Mouse (Mus musculus): ENCODE measurements around the gene Jun. TPM values are rescaled to one million over a fixed set of nuclear protein-coding genes. Genes with fewer than 3 reads are reported as not detected.

Gene Jun
- polyA plus RNA-seq, 1 experiment, result 4.1 TPM

DNA sequence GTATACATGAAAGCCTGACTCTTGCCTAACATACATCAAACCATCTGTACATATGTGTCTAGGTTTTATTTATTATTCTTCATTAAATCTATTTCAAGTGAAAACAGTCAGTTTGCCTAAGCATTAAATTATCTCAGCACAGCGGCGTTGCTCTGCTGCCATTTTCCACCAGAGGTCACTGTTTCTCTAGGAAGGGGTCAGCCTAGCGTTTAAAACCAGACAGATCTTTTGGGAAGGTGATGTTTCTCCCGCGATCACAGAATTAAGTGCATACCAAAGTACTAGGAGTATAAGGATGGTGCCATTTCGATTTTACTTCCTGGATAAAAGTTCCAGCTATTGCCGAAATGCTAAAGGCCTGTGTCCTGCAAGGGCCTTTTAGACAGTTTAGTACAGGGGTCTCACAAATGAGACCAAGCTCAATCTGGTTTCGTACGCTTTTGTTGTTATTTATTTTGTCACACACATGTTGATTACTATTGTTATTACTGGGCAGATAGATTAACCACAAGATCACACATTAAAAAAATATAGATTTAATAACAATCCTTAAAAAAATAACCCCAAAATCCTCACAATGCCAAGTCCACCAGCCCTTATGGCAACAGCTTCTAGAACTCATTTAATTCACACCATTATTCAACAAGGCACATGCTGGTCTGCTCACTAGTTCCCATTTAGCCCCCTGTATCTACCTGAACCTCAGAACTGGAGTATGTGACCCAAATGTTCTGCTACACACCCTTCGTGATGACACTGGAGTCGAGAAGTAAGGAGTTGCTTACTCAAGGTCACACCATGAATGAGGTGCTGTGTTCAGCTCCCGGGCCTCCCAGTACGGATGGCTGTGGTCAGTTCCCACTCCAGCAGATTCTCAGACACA lies 43.6 kb downstream of the Jun start:
- TF ChIP-seq CTCF (IDR thresholded peaks at IDR 0.05; ENCODE audit: control insufficient read depth, insufficient read depth, insufficient replicate concordance, low read depth, low read length) (peak; percentile 43; the same call in 1 of the 2 replicates), POLR2A (IDR thresholded peaks at IDR 0.05; ENCODE audit: control insufficient read depth, low read depth, low read length) (no peak)
- no peak overlapping the region for H3K27ac ChIP-seq (ENCODE audit: control insufficient read depth, insufficient read depth, low read depth, low read length)
- H3K4me3 ChIP-seq (ENCODE audit: control insufficient read depth, low read depth, low read length), result no peak overlapping the region
- no peaks in the 10 kb centered on the region for H3K4me1 ChIP-seq (ENCODE audit: control insufficient read depth, insufficient read depth, low read length)
- no peaks in the 10 kb centered on the region for H3K36me3 ChIP-seq (ENCODE audit: control insufficient read depth, insufficient read depth, low read length)
- H3K27me3 ChIP-seq (ENCODE audit: control insufficient read depth, insufficient read depth, low read length), result no peaks in the 10 kb centered on the region

DNA sequence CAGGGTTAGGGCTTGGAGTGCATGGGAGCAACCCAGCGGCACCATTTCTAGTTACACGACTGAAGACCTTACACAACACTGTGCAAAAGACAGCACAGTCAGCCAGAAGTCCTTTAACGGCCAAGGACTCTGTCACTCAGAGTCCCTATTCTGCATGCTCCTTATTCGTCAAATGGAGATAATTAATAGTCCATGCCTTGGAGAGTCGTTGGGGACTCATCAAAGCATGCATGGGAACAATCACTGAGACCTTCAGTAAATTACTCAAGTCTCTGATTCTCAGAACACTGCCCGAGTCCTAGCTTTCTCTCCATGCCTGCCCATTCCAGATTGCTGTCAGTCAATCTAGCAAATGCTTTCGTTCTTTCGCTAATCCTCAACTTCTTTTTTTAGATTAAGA lies 44.3 kb downstream of the Jun start:
- no peak for TF ChIP-seq CTCF (IDR thresholded peaks at IDR 0.05; ENCODE audit: control insufficient read depth, insufficient read depth, insufficient replicate concordance, low read depth, low read length)
- no peak for TF ChIP-seq POLR2A (IDR thresholded peaks at IDR 0.05; ENCODE audit: control insufficient read depth, low read depth, low read length)
- no peaks in the 10 kb centered on the region for H3K36me3 ChIP-seq (ENCODE audit: control insufficient read depth, insufficient read depth, low read length)

GRCm38 (mm10) chr4:95005251-95005830 lies 46.7 kb downstream of the Jun start:
- no peaks in the 10 kb centered on the region for H3K4me1 ChIP-seq (ENCODE audit: control insufficient read depth, insufficient read depth, low read length)
- no peak for TF ChIP-seq POLR2A (IDR thresholded peaks at IDR 0.05; ENCODE audit: control insufficient read depth, low read depth, low read length)
- TF ChIP-seq CTCF (IDR thresholded peaks at IDR 0.05; ENCODE audit: control insufficient read depth, insufficient read depth, insufficient replicate concordance, low read depth, low read length), result no peak
- H3K4me3 ChIP-seq (ENCODE audit: control insufficient read depth, low read depth, low read length), result no peak overlapping the region
- H3K27me3 ChIP-seq (ENCODE audit: control insufficient read depth, insufficient read depth, low read length), result no peaks in the 10 kb centered on the region
- no peaks in the 10 kb centered on the region for H3K36me3 ChIP-seq (ENCODE audit: control insufficient read depth, insufficient read depth, low read length)
- no peak overlapping the region for H3K27ac ChIP-seq (ENCODE audit: control insufficient read depth, insufficient read depth, low read depth, low read length)

More for the DNA sequence above, 44.3 kb downstream of the Jun start:
- Histone ChIP-seq H3K27ac (ENCODE audit: control insufficient read depth, insufficient read depth, low read depth, low read length) (no peak overlapping the region), H3K4me3 (ENCODE audit: control insufficient read depth, low read depth, low read length) (no peak overlapping the region), H3K4me1 (ENCODE audit: control insufficient read depth, insufficient read depth, low read length) (no peaks in the 10 kb centered on the region), H3K27me3 (ENCODE audit: control insufficient read depth, insufficient read depth, low read length) (no peaks in the 10 kb centered on the region)

DNA sequence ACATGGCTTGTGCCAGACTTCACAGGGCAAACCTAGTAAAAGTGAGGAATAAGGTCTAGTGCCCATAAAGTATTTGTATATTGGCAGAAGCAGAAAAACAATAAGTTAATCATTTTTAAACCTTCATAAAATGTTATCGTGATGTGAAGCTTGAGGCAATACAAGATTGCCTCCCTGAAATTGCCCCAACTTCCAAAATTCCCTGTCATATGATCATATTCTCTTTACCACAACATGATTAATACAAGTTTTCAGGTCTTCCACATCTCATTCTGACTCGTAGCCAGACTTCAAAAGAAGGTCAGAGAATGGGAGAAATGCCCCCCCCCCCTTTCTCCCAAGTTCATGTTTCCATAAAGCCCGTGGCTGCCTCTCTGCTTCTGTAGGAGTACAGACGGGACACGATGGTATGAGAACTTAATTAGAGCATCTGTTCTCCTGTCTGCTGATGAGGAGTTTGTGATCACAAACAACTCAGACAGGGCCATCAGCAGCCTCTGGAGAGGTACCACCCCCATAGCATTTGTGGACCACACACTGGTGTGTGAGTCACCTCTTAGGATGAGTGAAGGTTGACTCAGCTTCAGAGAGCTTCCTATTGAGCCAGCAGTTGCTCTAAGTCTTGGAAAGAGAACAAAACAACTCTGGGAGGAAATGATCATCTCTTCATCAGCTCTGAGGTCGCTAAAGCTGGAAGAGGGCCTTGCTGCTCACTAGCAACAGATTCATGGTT lies 50.8 kb downstream of the Jun start:
- TF ChIP-seq CTCF (IDR thresholded peaks at IDR 0.05; ENCODE audit: control insufficient read depth, insufficient read depth, insufficient replicate concordance, low read depth, low read length) (no peak), POLR2A (IDR thresholded peaks at IDR 0.05; ENCODE audit: control insufficient read depth, low read depth, low read length) (no peak)
- Histone ChIP-seq H3K4me3 (ENCODE audit: control insufficient read depth, low read depth, low read length) (no peak overlapping the region), H3K27ac (ENCODE audit: control insufficient read depth, insufficient read depth, low read depth, low read length) (no peak overlapping the region), H3K27me3 (ENCODE audit: control insufficient read depth, insufficient read depth, low read length) (no peaks in the 10 kb centered on the region), H3K36me3 (ENCODE audit: control insufficient read depth, insufficient read depth, low read length) (no peaks in the 10 kb centered on the region), H3K4me1 (ENCODE audit: control insufficient read depth, insufficient read depth, low read length) (no peaks in the 10 kb centered on the region)

DNA sequence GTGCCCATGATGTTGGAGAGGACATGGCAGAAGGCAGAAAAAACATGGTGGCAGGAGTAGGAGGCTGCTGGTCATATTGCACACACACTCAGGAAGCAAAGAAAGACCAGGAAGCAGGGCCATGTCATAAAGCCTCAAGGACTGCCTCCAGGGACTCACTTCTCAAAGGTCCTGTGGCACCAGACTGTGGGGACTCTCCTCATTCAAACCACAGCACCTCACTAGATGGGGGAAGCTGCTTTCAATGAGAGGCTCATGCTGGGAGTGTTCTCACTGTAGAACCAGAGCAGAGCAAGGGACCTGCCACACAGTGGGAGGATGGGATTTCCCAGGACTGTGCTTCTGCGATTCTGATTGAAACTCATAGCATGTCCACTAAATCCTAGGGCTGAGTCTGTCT lies 51.9 kb downstream of the Jun start:
- no peak overlapping the region for H3K4me3 ChIP-seq (ENCODE audit: control insufficient read depth, low read depth, low read length)
- no peaks in the 10 kb centered on the region for H3K4me1 ChIP-seq (ENCODE audit: control insufficient read depth, insufficient read depth, low read length)
- H3K27ac ChIP-seq (ENCODE audit: control insufficient read depth, insufficient read depth, low read depth, low read length), result no peak overlapping the region
- no peaks in the 10 kb centered on the region for H3K27me3 ChIP-seq (ENCODE audit: control insufficient read depth, insufficient read depth, low read length)
- H3K36me3 ChIP-seq (ENCODE audit: control insufficient read depth, insufficient read depth, low read length), result no peaks in the 10 kb centered on the region
- TF ChIP-seq POLR2A (IDR thresholded peaks at IDR 0.05; ENCODE audit: control insufficient read depth, low read depth, low read length) (no peak), CTCF (IDR thresholded peaks at IDR 0.05; ENCODE audit: control insufficient read depth, insufficient read depth, insufficient replicate concordance, low read depth, low read length) (no peak)

DNA sequence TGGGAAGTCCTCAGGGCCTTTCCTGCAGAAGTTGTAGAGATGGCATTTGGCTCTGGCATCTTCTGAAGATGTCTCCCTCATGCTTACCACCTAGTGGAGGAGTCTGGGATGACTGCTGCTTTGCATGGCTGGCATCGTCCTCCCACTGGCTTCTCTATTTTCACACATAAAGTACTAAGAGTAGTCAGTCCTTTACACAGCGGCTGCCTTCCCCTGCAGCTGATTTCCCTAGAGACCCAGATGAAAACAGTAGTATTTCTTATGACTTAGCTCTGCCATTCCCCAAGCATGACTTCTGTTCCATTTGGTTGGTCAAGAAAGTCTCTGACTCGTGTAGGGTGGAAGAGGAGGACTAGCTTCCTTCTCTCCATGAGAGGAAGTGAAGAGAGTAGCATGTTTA lies 52.8 kb downstream of the Jun start:
- H3K27me3 ChIP-seq (ENCODE audit: control insufficient read depth, insufficient read depth, low read length), result no peaks in the 10 kb centered on the region
- TF ChIP-seq POLR2A (IDR thresholded peaks at IDR 0.05; ENCODE audit: control insufficient read depth, low read depth, low read length), result no peak
- no peak for TF ChIP-seq CTCF (IDR thresholded peaks at IDR 0.05; ENCODE audit: control insufficient read depth, insufficient read depth, insufficient replicate concordance, low read depth, low read length)

More for the DNA sequence above, 52.8 kb downstream of the Jun start:
- H3K4me1 ChIP-seq (ENCODE audit: control insufficient read depth, insufficient read depth, low read length), result no peaks in the 10 kb centered on the region
- no peak overlapping the region for H3K27ac ChIP-seq (ENCODE audit: control insufficient read depth, insufficient read depth, low read depth, low read length)
- H3K4me3 ChIP-seq (ENCODE audit: control insufficient read depth, low read depth, low read length), result no peak overlapping the region
- no peaks in the 10 kb centered on the region for H3K36me3 ChIP-seq (ENCODE audit: control insufficient read depth, insufficient read depth, low read length)

Other genes starting within 250 kb of the Jun start
- 54.0 and 80.7 TPM in 2 replicates for gene Eqtn, start 123.4 kb downstream of the Jun start, polyA plus RNA-seq (2012; rRNA removed)
- 2.3 and 3.3 TPM in 2 replicates for gene Mysm1, start 73.1 kb downstream of the Jun start, polyA plus RNA-seq (2012; rRNA removed)

Data from testis, adult 2 months (tissue).